ENCODE assay signal across 1 mouse cellular context in the genomic region with DNA sequence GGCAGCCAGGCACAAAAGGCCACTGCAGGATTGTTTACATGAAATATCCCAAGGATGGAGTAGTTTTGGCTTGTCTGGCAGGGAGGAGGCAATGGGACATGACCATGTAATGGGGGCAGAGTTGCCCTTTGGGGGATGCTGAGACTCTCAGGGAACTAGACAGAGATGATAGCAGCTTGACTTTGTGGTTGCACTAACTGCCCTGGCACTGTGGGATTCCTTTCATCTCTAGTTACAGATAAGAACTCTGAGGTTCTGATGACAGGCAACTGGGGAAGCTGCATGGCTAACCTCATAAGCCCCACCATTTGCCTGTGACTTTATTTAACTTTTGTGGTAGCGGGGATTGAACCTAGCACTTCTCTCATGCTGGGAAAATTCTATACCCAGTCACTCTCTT.
A peak's percentile ranks its signal among the peaks of the same experiment; 100 is the strongest.
TF ChIP-seq lines count a peak whose summit lies in the region.

No protein-coding gene starts in this region.

TF ChIP-seq in MEL, 35 proteins besides CTCF, POLR2A, EP300 and RAD21 (continued from another document):
- TF ChIP-seq UBTF (IDR thresholded peaks at IDR 0.05; ENCODE audit: borderline replicate concordance, insufficient read depth, low read depth, low read length) (no peak), GATA1 (IDR thresholded peaks at IDR 0.05; ENCODE audit: low read depth, low read length) (peak; percentile 76), BHLHE40 (IDR thresholded peaks at IDR 0.05; ENCODE audit: borderline replicate concordance, low read depth, low read length) (no peak), ZKSCAN1 (IDR thresholded peaks at IDR 0.05; ENCODE audit: low read depth, low read length) (no peak), MYB (IDR thresholded peaks at IDR 0.05; ENCODE audit: low read depth, low read length) (0 out of 2 replicates have a peak, but pooled peaks have one; percentile 44), RCOR1 (IDR thresholded peaks at IDR 0.05; ENCODE audit: low read depth, low read length) (peak; percentile 86; the same call in 1 of the 2 replicates), TBP (IDR thresholded peaks at IDR 0.05; ENCODE audit: low read depth, low read length) (0 out of 2 replicates have a peak, but pooled peaks have one; percentile 24), E2F4 (IDR thresholded peaks at IDR 0.05; ENCODE audit: borderline replicate concordance, low read depth, low read length) (no peak), USF2 (IDR thresholded peaks at IDR 0.05; ENCODE audit: borderline replicate concordance in 1 of 2, insufficient read depth in 1 of 2, low read depth in 1 of 2, low read length in 2 of 2) (no peak), MAX (IDR thresholded peaks at IDR 0.05; ENCODE audit: low read length) (no peak), SIN3A (IDR thresholded peaks at IDR 0.05; ENCODE audit: low read length) (peak; percentile 36; the same call in 1 of the 2 replicates), TCF12 (IDR thresholded peaks at IDR 0.05; ENCODE audit: low read depth, low read length) (peak; percentile 61; the same call in 1 of the 2 replicates)
